Mouse (Mus musculus): ENCODE measurements around the gene Hcar2.

DNA sequence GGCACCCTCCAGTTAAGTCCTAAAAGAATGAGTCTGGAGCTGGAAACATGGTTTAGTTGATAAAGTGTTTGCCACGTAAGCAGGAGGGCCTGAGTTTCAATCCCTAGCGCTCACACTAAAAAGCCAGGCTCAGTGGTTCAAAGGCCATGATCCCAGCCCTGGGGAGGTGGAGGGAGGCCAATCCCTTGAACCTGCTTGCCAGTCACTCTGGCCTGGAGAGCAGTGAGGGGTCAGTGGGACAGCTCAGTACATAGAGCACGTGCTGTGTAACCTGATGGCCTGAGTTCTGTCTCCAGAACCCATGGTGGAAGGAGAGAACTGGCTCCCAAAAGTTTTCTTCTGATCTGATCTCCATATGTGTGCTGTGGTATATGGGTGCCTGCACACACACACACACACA lies 30.5 kb downstream of the Hcar2 start:
- TF ChIP-seq CTCF (IDR thresholded peaks at IDR 0.05; ENCODE audit: control insufficient read depth, insufficient read depth, low read length), result no peak
- TF ChIP-seq POLR2A (IDR thresholded peaks at IDR 0.05; ENCODE audit: borderline replicate concordance, control insufficient read depth, low read depth, low read length), result no peak
